Mouse (Mus musculus) left cerebral cortex, adult 9 months (tissue): ENCODE results near the gene Mark4.
A peak's percentile ranks its signal among the peaks of the same experiment; 100 is the strongest.

Experiments used
- DNase-seq, 2 experiments: peaks; one replicate each; pipeline ENCODE4 v3.0.0; 2022; ENCODE audit warnings: low spot score in 2 of 2

Gene Mark4

GRCm38 (mm10) chr7:19437048-19437447 is 21.6 kb downstream of the Mark4 start:
- no peak for DNase-seq

- DNase-seq, result no peak
Observed at GRCm38 (mm10) chr7:19436276-19436675, 22.3 kb downstream of the Mark4 start.

GRCm38 (mm10) chr7:19432475-19432874 is 26.1 kb downstream of the Mark4 start:
- no peak for DNase-seq

GRCm38 (mm10) chr7:19430402-19430801 is 28.2 kb downstream of the Mark4 start:
- no peak for DNase-seq

- DNase-seq, result no peak
Observed at GRCm38 (mm10) chr7:19429726-19430125, 28.9 kb downstream of the Mark4 start.

GRCm38 (mm10) chr7:19427999-19428650 is 30.5 kb downstream of the Mark4 start:
- DNase-seq, result no peak

- DNase-seq, result no peak
Observed at GRCm38 (mm10) chr7:19426888-19427287, 31.7 kb downstream of the Mark4 start.

- no peak for DNase-seq
Observed at GRCm38 (mm10) chr7:19426349-19426748, 32.3 kb downstream of the Mark4 start.

GRCm38 (mm10) chr7:19424051-19424450 is 34.6 kb downstream of the Mark4 start:
- no peak for DNase-seq

- DNase-seq, result no peak
Observed at GRCm38 (mm10) chr7:19423083-19423482, 35.5 kb downstream of the Mark4 start.

- peak; percentile 57 to 90 for DNase-seq
Observed at GRCm38 (mm10) chr7:19420821-19421636, 37.6 kb downstream of the Mark4 start.

- no peak for DNase-seq
Observed at GRCm38 (mm10) chr7:19420121-19420520, 38.5 kb downstream of the Mark4 start.

GRCm38 (mm10) chr7:19416590-19416989 is 42.0 kb downstream of the Mark4 start:
- DNase-seq, result no peak

- no peak for DNase-seq
Observed at GRCm38 (mm10) chr7:19413525-19413924, 45.1 kb downstream of the Mark4 start.

GRCm38 (mm10) chr7:19411783-19412182 is 46.8 kb downstream of the Mark4 start:
- DNase-seq, result no peak

GRCm38 (mm10) chr7:19410766-19411344 is 47.8 kb downstream of the Mark4 start:
- DNase-seq, result no peak

GRCm38 (mm10) chr7:19409753-19410152 is 48.9 kb downstream of the Mark4 start:
- no peak for DNase-seq

- DNase-seq, result peak in 1 of 2 experiments; percentile 82
Observed at GRCm38 (mm10) chr7:19405417-19405816, 53.2 kb downstream of the Mark4 start.

GRCm38 (mm10) chr7:19404476-19404875 is 54.1 kb downstream of the Mark4 start, which contains the start of gene Ckm:
TSS of gene Ckm (plus strand) at chr7:19404776.
- no peak for DNase-seq

- DNase-seq, result no peak
Observed at GRCm38 (mm10) chr7:19403731-19404296, 54.8 kb downstream of the Mark4 start, which contains the start of gene Klc3. TSS of gene Klc3 (minus strand) at chr7:19404104.

- DNase-seq, result no peak
Observed at GRCm38 (mm10) chr7:19402535-19403112, 56.0 kb downstream of the Mark4 start.

GRCm38 (mm10) chr7:19400946-19401345 is 57.7 kb downstream of the Mark4 start:
- no peak for DNase-seq
